Mouse (Mus musculus) cerebellum, adult 9-10 months (tissue): Measurements from ENCODE around the gene 0610010F05Rik.

Experiments used
- DNase-seq: peaks from one replicate; pipeline ENCODE4 v3.0.0; 2022

0610010F05Rik gene

DNA sequence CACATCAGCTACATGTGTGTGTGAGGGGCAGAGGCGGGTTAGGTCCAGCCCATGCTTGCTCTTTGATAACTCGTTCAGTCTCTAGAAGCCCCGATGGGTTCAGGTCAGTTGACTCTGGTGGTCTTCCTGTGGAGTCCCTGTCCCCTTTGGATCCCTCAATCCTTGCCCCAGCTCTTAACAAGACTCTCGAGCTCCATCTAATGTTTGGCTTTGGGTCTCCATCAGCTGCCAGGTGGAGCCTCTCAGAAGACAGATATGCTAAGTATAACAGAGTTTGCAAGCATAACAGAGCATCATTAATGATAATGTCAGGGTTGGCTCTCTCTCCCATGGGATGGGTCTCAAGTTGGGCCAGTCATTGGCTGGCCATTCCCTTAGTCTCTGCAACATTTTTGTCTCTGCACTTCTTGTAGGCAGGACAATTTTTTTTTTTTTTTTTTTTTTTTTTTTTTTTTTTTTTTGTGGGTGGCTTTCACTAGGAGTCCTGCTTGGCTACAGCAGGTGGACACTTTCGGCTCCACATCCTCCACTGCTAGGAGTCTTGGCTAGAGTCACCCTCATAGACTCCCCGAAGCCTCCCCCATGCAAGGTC, 76.3 kb downstream of the 0610010F05Rik start:
- DNase-seq: no peak

DNA sequence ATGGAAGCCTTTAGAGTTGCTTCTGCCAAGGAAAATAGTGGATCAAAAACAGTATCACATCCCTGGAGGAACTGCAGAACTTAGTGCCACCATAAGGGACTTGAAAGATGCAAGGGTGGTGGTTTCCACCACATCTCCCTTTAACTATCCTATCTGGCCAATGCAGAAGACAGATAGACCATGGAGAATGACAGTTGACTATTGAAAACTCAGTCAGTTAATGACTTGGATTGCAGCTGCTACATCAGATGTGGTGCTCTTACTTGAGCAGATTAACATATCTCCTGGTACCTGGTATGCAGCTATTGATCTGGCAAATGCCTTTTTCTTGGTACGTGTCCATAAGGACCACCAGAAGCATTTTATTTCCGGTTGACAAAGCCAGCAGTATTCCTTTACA, 96.0 kb downstream of the 0610010F05Rik start:
- no peak for DNase-seq

DNA sequence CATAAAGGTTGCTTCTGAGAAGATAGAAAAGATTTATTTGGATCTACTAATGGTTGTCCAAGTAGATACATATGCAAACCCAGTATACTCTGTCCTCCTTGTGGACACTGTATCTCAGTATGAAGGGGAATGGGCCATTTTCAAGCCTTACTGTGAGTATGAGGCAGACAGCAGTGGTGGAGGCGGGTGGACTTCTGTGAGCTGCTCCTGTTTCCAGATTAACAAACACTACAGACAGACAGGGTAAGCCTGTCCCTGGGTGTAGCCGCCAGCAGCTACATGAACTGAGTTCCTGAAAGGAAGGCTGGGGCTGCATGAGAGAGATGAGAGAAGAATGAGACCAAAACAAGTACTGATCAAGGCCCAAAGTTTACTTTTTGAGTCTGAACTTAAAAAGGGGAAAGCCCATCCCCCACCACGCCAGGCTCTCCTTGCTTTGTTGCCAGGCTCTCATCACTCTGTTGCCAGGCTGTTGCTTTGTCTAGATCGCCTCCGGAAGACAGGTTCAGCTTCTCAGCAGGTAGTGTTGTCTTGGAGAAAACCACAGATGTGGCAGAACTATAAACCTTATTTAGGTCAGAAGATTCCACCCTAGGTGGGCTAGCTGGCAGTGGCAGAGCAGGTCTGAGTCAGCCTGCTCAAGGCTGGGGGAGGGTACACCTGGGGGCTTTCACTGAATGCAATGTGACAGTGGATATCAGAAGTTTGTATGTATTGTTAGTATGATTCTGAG, 112.8 kb downstream of the 0610010F05Rik start, which contains the start of gene 1700093K21Rik:
1700093K21Rik (minus strand) TSS at position 683 of the 733 bp plus-strand sequence.
- DNase-seq: no peak

DNA sequence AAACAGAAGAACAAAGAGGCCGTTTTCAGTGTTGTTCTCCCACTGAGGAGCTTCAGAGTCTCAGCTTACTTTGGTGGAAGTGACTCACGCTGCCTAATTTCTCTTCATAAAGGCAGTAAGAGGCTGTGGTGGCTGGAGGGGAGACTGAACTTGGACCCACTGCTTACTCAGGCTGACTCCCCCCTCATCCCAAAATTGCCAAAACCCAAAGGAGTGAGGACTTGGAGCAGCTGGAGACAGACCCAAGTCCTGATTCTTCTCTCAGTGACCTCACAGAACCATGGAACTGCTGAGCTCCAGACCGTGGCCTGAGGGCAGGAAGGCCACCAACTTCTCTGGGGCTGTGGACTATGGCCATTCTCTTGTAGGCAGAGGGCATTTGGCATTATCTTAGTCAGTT, 114.5 kb downstream of the 0610010F05Rik start:
- no peak for DNase-seq

DNA sequence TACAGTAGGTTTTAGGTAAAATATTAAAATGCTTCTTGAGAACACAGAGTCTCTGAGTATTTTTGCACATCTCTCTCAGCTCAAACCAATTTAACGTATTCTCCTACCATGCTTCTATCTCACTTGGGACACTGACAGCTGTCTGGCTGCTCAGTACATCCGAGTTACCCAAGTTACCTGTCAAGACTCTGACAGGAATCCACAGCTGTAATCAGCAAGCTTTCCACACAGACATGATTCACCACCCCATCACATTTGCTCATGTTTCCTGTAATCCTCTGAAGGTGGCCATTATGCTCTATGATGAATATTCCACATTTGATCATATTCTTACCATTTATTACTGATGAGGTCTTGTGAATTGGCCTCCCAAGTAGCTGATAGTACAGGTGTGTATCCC, 118.1 kb downstream of the 0610010F05Rik start:
- DNase-seq: no peak
